Mouse (Mus musculus): ENCODE results near the gene Polr2f. TPM values are rescaled to one million over a fixed set of nuclear protein-coding genes. Genes with fewer than 3 reads are reported as not detected.

The Polr2f gene
- total and polyA plus RNA-seq, 3 experiments, result 423 to 510 TPM; not detected in 1

DNA sequence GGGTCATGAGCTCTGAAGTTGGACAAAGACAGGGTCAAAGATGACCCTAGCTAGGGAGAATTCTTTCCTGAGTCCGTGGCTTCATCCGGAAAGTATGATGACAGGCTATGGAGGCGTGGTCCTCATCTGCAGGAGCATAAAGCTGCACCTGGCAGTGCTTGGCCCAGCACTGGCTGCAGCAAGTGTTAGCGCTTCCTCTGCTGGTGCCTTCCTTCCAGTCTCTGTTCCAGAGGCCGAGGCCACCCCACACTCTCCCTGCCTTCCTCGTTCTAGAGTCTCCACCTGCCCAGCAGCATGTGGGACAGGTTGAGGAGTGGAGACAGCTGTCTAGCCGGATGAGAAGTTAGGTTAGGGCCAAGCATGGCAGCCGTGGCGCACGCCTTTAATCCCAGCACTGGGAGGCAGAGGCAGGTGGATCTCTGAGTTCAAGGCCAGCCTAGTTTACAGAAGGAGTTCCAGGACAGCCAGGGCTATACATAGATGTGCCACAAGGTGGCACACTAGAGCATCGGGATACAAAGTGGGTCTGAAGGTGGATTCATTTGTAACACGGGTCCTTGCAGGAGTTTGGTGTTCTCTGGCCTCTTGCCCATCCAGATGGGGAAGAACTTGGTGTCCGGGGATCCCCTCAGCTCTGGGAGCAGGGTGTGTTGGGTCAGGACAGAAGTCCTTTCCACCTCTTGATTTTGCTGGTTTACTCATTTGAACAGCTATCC is 14.4 kb upstream of the Polr2f start:
- Histone ChIP-seq H3K36me3 (ENCODE audit: control insufficient read depth in 1 of 2, insufficient read depth in 2 of 2, low read length in 2 of 2) (peaks cover 0 to 3% of the 10 kb centered on the region in 2 experiments; a peak in 1 of 4 replicates), H3K4me1 (ENCODE audit: control insufficient read depth in 1 of 2, insufficient read depth in 2 of 2, low read length in 2 of 2) (no peaks in the 10 kb centered on the region), H3K27me3 (ENCODE audit: control insufficient read depth in 1 of 2, insufficient read depth in 2 of 2, low read length in 2 of 2) (no peaks in the 10 kb centered on the region), H3K4me3 (ENCODE audit: control insufficient read depth in 1 of 2, insufficient read depth in 1 of 2, low read depth in 2 of 2, low read length in 2 of 2) (no peak overlapping the region), H3K9me3 (replicated peaks; ENCODE audit: insufficient read depth, low read length) (no peaks in the 10 kb centered on the region), H3K9ac (ENCODE audit: control insufficient read depth, low read depth, low read length, poor library complexity, severe bottlenecking) (no peak overlapping the region), H3K27ac (ENCODE audit: control insufficient read depth, low read depth, low read length) (no peak overlapping the region), H3K79me2 (ENCODE audit: control insufficient read depth, insufficient read depth, low read length, poor library complexity) (no peaks in the 10 kb centered on the region)
- TF ChIP-seq CHD1 (IDR thresholded peaks at IDR 0.05; ENCODE audit: low read depth, low read length) (no peak), SIN3A (IDR thresholded peaks at IDR 0.05; ENCODE audit: low read length) (no peak), CTCF (IDR thresholded peaks at IDR 0.05 in 2 of 3, conservative IDR thresholded peaks at IDR 0.05 in 1 of 3; ENCODE audit: control insufficient read depth in 1 of 3, insufficient read depth in 1 of 3, low read depth in 2 of 3, low read length in 3 of 3, poor library complexity in 1 of 3, severe bottlenecking in 1 of 3) (peak; percentile 60 to 81 (median 64)), SMC3 (IDR thresholded peaks at IDR 0.05; ENCODE audit: low read depth, low read length) (peak; percentile 55), KAT2A (conservative IDR thresholded peaks at IDR 0.05; ENCODE audit: low read depth, low read length) (no peak), TCF12 (IDR thresholded peaks at IDR 0.05; ENCODE audit: low read depth, low read length) (no peak), ZC3H11A (IDR thresholded peaks at IDR 0.05; ENCODE audit: low read depth, low read length) (0 out of 2 replicates have a peak, but pooled peaks have one; percentile 15), RAD21 (IDR thresholded peaks at IDR 0.05; ENCODE audit: low read depth, low read length) (peak; percentile 17), CHD2 (IDR thresholded peaks at IDR 0.05; ENCODE audit: low read length) (no peak), MAZ (IDR thresholded peaks at IDR 0.05; ENCODE audit: low read depth, low read length) (no peak), JUND (IDR thresholded peaks at IDR 0.05; ENCODE audit: low read depth, low read length) (no peak), BHLHE40 (IDR thresholded peaks at IDR 0.05; ENCODE audit: borderline replicate concordance, low read depth, low read length) (0 out of 2 replicates have a peak, but pooled peaks have one; percentile 7)
- DNase-seq (ENCODE audit: low read depth, low spot score), result peak; percentile 72

DNA sequence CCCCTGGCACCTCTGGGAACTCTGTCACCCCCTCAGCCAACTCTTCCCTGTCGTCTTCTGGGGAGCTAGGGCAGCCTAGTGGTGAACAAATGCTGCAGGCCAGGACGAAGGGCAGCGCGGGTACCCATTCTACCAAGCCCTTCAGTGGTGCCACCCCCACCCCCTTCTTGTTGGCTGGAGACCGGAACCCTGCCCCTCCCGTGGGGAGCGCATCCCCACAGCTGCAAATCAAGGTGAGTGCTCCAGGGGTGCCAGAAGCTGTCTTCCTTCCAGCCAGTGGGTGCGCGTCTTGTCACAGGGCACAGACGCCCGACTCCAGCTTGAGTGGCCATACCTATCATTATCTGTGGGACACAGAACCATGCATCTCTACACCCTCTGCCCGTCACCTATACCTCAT is 13.7 kb upstream of the Polr2f start:
- TF ChIP-seq USF1 (IDR thresholded peaks at IDR 0.05; ENCODE audit: low read depth, low read length), result no peak
- TF ChIP-seq SIN3A (IDR thresholded peaks at IDR 0.05; ENCODE audit: low read length), result no peak
- TF ChIP-seq MXI1 (IDR thresholded peaks at IDR 0.05; ENCODE audit: low read depth, low read length), result no peak
- no peak for TF ChIP-seq GATA1 (IDR thresholded peaks at IDR 0.05; ENCODE audit: low read depth, low read length)
- TF ChIP-seq ETS1 (IDR thresholded peaks at IDR 0.05; ENCODE audit: low read depth, low read length), result no peak
- TF ChIP-seq TAL1 (IDR thresholded peaks at IDR 0.05; ENCODE audit: low read length), result no peak
- TF ChIP-seq RCOR1 (IDR thresholded peaks at IDR 0.05; ENCODE audit: low read depth, low read length), result no peak
- peaks cover 0 to 3% of the 10 kb centered on the region in 2 experiments; a peak in 1 of 4 replicates for H3K36me3 ChIP-seq (ENCODE audit: control insufficient read depth in 1 of 2, insufficient read depth in 2 of 2, low read length in 2 of 2)

More for the DNA sequence above, 13.7 kb upstream of the Polr2f start:
- Histone ChIP-seq H3K9me3 (replicated peaks; ENCODE audit: insufficient read depth, low read length) (no peaks in the 10 kb centered on the region), H3K9ac (ENCODE audit: control insufficient read depth, low read depth, low read length, poor library complexity, severe bottlenecking) (no peak overlapping the region), H3K4me1 (ENCODE audit: control insufficient read depth in 1 of 2, insufficient read depth in 2 of 2, low read length in 2 of 2) (no peaks in the 10 kb centered on the region), H3K79me2 (ENCODE audit: control insufficient read depth, insufficient read depth, low read length, poor library complexity) (no peaks in the 10 kb centered on the region), H3K27ac (ENCODE audit: control insufficient read depth, low read depth, low read length) (no peak overlapping the region), H3K27me3 (ENCODE audit: control insufficient read depth in 1 of 2, insufficient read depth in 2 of 2, low read length in 2 of 2) (no peaks in the 10 kb centered on the region), H3K4me3 (ENCODE audit: control insufficient read depth in 1 of 2, insufficient read depth in 1 of 2, low read depth in 2 of 2, low read length in 2 of 2) (no peak overlapping the region)
- DNase-seq (ENCODE audit: low read depth, low spot score), result no peak
